Mouse (Mus musculus) liver, embryonic 14.5 days (tissue): ENCODE measurements at regions not wholly inside any gene's neighbourhood (a gene's known extent, or its start where the extent isn't known, plus 50 kb on each side); places are given as distances from the start of the nearest gene placed in this dataset.
A peak's percentile ranks its signal among the peaks of the same experiment; 100 is the strongest.

Experiments
- ATAC-seq: fragments of 200-750 bp; cut with Nextera tagmentation; 2 replicates; pipeline ENCODE4 v1.8.0; 2017; ENCODE audit warnings: moderate number of reproducible peaks, mild to moderate bottlenecking, moderate library complexity; ENCODE audit not compliant: insufficient read depth
- DNase-seq, 3 experiments: peaks; one replicate each; pipeline ENCODE4 v3.0.0-alpha.2; 2012 to 2013; ENCODE audit warnings: low read depth in 3 of 3, low spot score in 3 of 3
- H3K27ac ChIP-seq: fragments of 300-500 bp; sonication (generic); 2 replicates; pipeline ENCODE4 v1.5.1; 2014; ENCODE audit warnings: moderate library complexity, mild to moderate bottlenecking, control low read depth, inconsistent platforms
- H3K27me3 ChIP-seq: fragments of 300-500 bp; sonication (generic); 2 replicates; pipeline ENCODE4 v1.6.1; 2014; ENCODE audit warnings: mild to moderate bottlenecking, low read length, moderate library complexity; ENCODE audit not compliant: control insufficient read depth, insufficient read depth
- H3K36me3 ChIP-seq: fragments of 300-500 bp; sonication (generic); replicated peaks from 2 replicates; pipeline ENCODE4 v1.6.1; 2014; ENCODE audit warnings: low read depth; ENCODE audit not compliant: control insufficient read depth, insufficient read depth
- H3K4me1 ChIP-seq, 2 experiments: fragments of 200-500 bp in 1 of 2; fragments of 300-500 bp in 1 of 2; sonication (generic) in 1 of 2; replicated peaks; 2 replicates each; pipeline ENCODE4 v1.6.1; 2012 to 2014; ENCODE audit warnings: antibody characterized with exemption in 1 of 2, inconsistent platforms in 1 of 2, low read length in 1 of 2; ENCODE audit not compliant: control insufficient read depth in 2 of 2, insufficient read depth in 2 of 2
- H3K4me2 ChIP-seq: fragments of 300-500 bp; sonication (generic); 2 replicates; pipeline ENCODE4 v1.6.1; 2014; ENCODE audit warnings: low read depth, mild to moderate bottlenecking, control low read depth, moderate library complexity
- H3K4me3 ChIP-seq, 2 experiments: fragments of 200-500 bp in 1 of 2; fragments of 300-500 bp in 1 of 2; sonication (generic) in 1 of 2; 2 replicates each; pipeline ENCODE4 v1.5.1; 2012 to 2014; ENCODE audit warnings: low read depth in 2 of 2, low read length in 2 of 2, mild to moderate bottlenecking in 2 of 2, control low read depth in 1 of 2, inconsistent platforms in 1 of 2, moderate library complexity in 1 of 2; ENCODE audit not compliant: insufficient read depth in 1 of 2
- H3K9ac ChIP-seq: fragments of 300-500 bp; sonication (generic); replicated peaks from 2 replicates; pipeline ENCODE4 v1.6.1; 2014; ENCODE audit warnings: mild to moderate bottlenecking, control low read depth, moderate library complexity
- H3K9me3 ChIP-seq: fragments of 300-500 bp; sonication (generic); 2 replicates; pipeline ENCODE4 v1.6.1; 2016; ENCODE audit warnings: low read length, mixed read lengths; ENCODE audit not compliant: control insufficient read depth
- CTCF ChIP-seq: IDR thresholded peaks from 2 replicates; pipeline ENCODE4 v1.5.1; 2016; ENCODE audit warnings: antibody characterized with exemption, low read depth, control low read depth
- EP300 ChIP-seq: IDR thresholded peaks from 2 replicates; pipeline ENCODE4 v1.6.1; 2016; ENCODE audit warnings: antibody characterized with exemption, low read depth
- WGBS: fragments of 180-500 bp; shearing (Covaris S2); extraction: QIAGEN DNeasy Blood & Tissue Kit; methylation state at CpG from one replicate; pipeline ENCODE4 v1.1.7; 2014; ENCODE audit not compliant: insufficient replicate concordance; 5-methylcytosine and 5-hydroxymethylcytosine counted together

DNA sequence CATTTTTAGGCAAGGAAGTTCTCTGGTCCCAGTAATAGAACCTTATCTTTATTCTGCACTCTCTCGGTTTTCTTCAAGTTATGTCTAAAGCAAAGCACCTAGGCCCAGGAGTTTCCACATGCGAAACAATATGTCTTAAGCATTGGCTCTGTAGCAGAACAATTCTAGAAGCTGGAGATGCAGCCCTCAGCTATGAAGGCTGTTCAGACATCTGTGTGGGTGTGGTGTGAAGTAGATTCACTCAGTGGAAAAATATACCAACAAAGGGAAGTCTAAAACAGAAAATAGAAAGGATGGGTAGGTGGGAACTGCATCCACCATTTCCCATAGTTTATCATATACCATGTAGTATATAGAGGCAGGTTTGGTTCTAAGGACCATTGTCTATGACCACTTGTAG is 165.8 kb upstream of the Ptbp2 start:
- no peak overlapping the region for H3K9ac ChIP-seq
- no peak overlapping the region for H3K4me3 ChIP-seq
- DNase-seq: no peak
- no peak overlapping the region for H3K4me2 ChIP-seq
- no peak for ATAC-seq
- no peak overlapping the region for H3K27ac ChIP-seq
- no peaks in the 10 kb centered on the region for H3K9me3 ChIP-seq
- H3K36me3 ChIP-seq: no peaks in the 10 kb centered on the region
- TF ChIP-seq CTCF (no peak), EP300 (no peak)
- no peaks in the 10 kb centered on the region for H3K4me1 ChIP-seq
- WGBS: 33% methylated on average over 2 of the region's 2 CpGs
- no peaks in the 10 kb centered on the region for H3K27me3 ChIP-seq

DNA sequence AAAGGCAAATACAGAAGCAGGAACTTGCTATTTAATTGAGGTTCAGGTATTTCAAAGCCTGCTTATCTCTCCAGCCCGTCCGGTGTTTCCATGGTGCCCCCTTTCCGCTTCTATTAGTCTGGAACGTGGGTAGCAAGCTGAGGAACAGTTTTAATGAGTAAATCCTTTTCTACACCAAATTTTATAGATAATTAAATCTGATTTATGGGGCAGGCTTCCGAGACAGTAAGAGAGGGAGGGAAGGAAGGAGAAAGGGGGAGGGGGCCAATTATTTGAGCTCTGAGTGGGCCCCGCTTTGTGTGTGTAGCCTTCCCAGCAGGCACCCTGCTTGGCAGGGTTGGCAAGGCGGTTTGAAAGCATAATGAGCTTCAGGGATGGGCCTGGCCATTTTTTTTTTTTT is 165.4 kb upstream of the Ptbp2 start:
- H3K4me1 ChIP-seq: no peaks in the 10 kb centered on the region
- ATAC-seq (no peak), DNase-seq (no peak)
- no peaks in the 10 kb centered on the region for H3K9me3 ChIP-seq
- no peak overlapping the region for H3K27ac ChIP-seq
- peak overlapping the region; percentile 28 for H3K4me2 ChIP-seq
- H3K9ac ChIP-seq: no peak overlapping the region
- H3K4me3 ChIP-seq: no peak overlapping the region
- no peaks in the 10 kb centered on the region for H3K36me3 ChIP-seq
- no peaks in the 10 kb centered on the region for H3K27me3 ChIP-seq
- 49% methylated on average over 7 of the region's 7 CpGs for WGBS
- TF ChIP-seq EP300 (no peak), CTCF (no peak)

DNA sequence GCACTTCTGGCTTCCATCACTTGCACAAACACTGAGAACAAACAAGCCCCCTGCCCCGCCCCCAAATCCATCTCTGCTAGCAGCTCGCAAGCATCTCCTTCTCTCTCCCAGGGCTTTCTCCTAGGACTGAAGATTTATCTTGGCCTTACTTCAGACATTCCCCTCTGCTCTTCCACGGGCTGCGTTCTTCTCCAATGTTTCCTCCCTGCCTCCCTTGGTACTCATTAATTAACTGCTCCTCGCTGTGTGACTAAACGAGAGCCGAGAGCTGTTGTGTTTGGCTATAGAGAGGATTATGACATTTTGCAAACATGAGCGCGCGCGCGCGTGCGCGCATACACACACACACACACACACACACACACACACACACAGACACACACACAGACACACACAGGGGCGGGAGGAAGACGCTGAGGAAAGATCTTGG is 164.8 kb upstream of the Ptbp2 start:
- H3K9ac ChIP-seq: no peak overlapping the region
- 57% methylated on average over 17 of the region's 17 CpGs for WGBS
- H3K4me2 ChIP-seq: peak overlapping the region; percentile 28
- H3K36me3 ChIP-seq: no peaks in the 10 kb centered on the region
- no peaks in the 10 kb centered on the region for H3K9me3 ChIP-seq
- no peak overlapping the region for H3K4me3 ChIP-seq
- no peaks in the 10 kb centered on the region for H3K4me1 ChIP-seq
- ATAC-seq (no peak), DNase-seq (no peak)
- no peaks in the 10 kb centered on the region for H3K27me3 ChIP-seq
- TF ChIP-seq CTCF (no peak), EP300 (no peak)
- no peak overlapping the region for H3K27ac ChIP-seq

DNA sequence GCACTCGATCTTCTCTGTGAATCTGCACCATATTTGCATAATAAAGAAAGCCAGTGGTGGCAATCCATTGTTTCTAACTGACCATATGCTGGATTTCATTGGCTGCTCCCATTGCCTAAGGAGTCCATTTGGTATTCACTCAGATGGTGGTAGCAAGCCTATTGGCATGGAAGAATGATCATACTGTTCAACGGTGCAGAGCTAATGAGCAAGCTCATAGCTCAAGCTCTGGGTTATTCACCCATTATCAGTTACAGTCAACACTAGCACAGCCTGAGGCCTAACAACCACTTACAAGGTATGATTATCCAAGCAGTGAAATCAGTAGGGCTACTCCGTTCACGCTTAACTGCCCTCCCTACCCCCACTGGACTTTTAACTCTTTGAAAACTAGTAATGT is 162.9 kb upstream of the Ptbp2 start:
- no peaks in the 10 kb centered on the region for H3K4me1 ChIP-seq
- no peak for DNase-seq
- no peaks in the 10 kb centered on the region for H3K36me3 ChIP-seq
- no peaks in the 10 kb centered on the region for H3K27me3 ChIP-seq
- ATAC-seq: no peak
- no peak overlapping the region for H3K27ac ChIP-seq
- no peak overlapping the region for H3K4me3 ChIP-seq
- WGBS: 71% methylated on average over 4 of the region's 4 CpGs
- TF ChIP-seq EP300 (no peak), CTCF (no peak)
- no peak overlapping the region for H3K4me2 ChIP-seq
- H3K9ac ChIP-seq: no peak overlapping the region
- H3K9me3 ChIP-seq: no peaks in the 10 kb centered on the region

- Histone ChIP-seq H3K27ac (no peak overlapping the region), H3K4me1 (no peaks in the 10 kb centered on the region), H3K36me3 (no peaks in the 10 kb centered on the region), H3K9ac (no peak overlapping the region), H3K9me3 (no peaks in the 10 kb centered on the region), H3K4me3 (no peak overlapping the region), H3K4me2 (no peak overlapping the region), H3K27me3 (no peaks in the 10 kb centered on the region)
- ATAC-seq (no peak), DNase-seq (no peak)
- 50% methylated on average over 5 of the region's 5 CpGs for WGBS
- TF ChIP-seq CTCF: no peak
- TF ChIP-seq EP300: no peak
These were observed 159.8 kb upstream of the Ptbp2 start for GRCm38 (mm10) chr3:119944115-119944514.
